In the genomic region with DNA sequence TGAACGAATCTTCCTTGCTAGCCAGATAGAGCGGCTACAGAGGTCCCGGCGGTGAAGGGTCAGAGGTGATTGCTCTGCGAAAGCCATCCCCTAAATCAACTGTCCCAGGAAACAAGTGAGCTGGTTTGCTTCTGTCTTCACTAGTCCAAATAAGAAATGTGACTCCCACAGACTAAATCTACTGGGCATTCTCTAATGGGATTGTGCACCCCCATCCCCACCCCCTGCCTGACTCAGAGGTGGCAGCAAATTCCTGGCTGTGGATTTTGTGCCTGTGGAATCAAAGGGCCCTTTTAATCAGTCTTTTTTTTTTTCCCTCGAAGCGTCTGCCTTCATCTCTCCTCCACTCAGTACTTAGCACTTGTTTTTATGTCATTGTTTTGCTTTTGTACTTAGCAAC, we compare ENCODE assay signal across 22 mouse cellular contexts. TPM values are rescaled to one million over a fixed set of nuclear protein-coding genes. Genes with fewer than 3 reads are reported as not detected.
DNase-seq lines count a peak whose midpoint lies in the region; ATAC-seq and TF ChIP-seq lines count a peak whose summit lies in the region.
"Had no signal": no experiment of that assay in that cellular context is flagged by ENCODE, and none has a peak within 500 bp of the region (broad histone marks: within the 10 kb centered on the region; RNA-seq: fewer than 3 reads in every experiment).

Gene Cntf, minus strand, starts transcription at position 325 of the 400 bp plus-strand sequence.

- H3K4me3 ChIP-seq in kidney, embryonic 16.5 days (ENCODE audit: low read length): no peak within 1 kb of the TSS
- H3K4me3 ChIP-seq in kidney, adult 2 months (ENCODE audit: insufficient read depth, low read depth, low read length): no peak within 1 kb of the TSS
- no peak within 1 kb of the TSS for H3K4me3 ChIP-seq in lung, postnatal 0 days (ENCODE audit: low read depth, low read length)
- no peak within 1 kb of the TSS for H3K4me3 ChIP-seq in midbrain, embryonic 16.5 days (ENCODE audit: low read depth, low read length)
- H3K4me3 ChIP-seq: forebrain, embryonic 12.5 days; heart, embryonic 12.5 days; hindbrain, embryonic 10.5 days; intestine, embryonic 15.5 days; limb, embryonic 12.5 days; midbrain, embryonic 12.5 days; stomach, embryonic 15.5 days had no signal

- no peak for TF ChIP-seq POLR2A in kidney, adult 2 months (IDR thresholded peaks at IDR 0.05; ENCODE audit: low read depth, low read length)

- H3K27ac ChIP-seq in kidney, embryonic 16.5 days (ENCODE audit: low read length): no peak within 1 kb of the TSS
- H3K27ac ChIP-seq in kidney, adult 2 months (ENCODE audit: insufficient read depth, low read depth, low read length): no peak within 1 kb of the TSS
- no peak within 1 kb of the TSS for H3K27ac ChIP-seq in lung, postnatal 0 days (ENCODE audit: low read length)
- H3K27ac ChIP-seq in midbrain, embryonic 16.5 days (ENCODE audit: low read length): no peak within 1 kb of the TSS
- H3K27ac ChIP-seq: forebrain, embryonic 12.5 days; hindbrain, embryonic 10.5 days; intestine, embryonic 15.5 days; limb, embryonic 12.5 days; midbrain, embryonic 12.5 days; stomach, embryonic 15.5 days had no signal

- peak; percentile 55; the same call in 1 of the 2 replicates for ATAC-seq in kidney, embryonic 16.5 days (ENCODE audit: low FRiP score, low TSS enrichment)
- ATAC-seq in lung, postnatal 0 days: no peak
- no peak for ATAC-seq in midbrain, embryonic 16.5 days
- ATAC-seq: hindbrain, embryonic 16.5 days; intestine, embryonic 15.5 days; liver, postnatal 0 days had no signal

- WGBS in kidney, embryonic 16.5 days: 38% methylated on average over 7 of the region's 7 CpGs
- 39% methylated on average over 7 of the region's 7 CpGs for WGBS in kidney, adult 2 months
- 80% methylated on average over 7 of the region's 7 CpGs for WGBS in lung, postnatal 0 days
- 58% methylated on average over 7 of the region's 7 CpGs for WGBS in midbrain, embryonic 16.5 days

- 0 out of 2 replicates have a peak, but pooled peaks cover 4% of the 10 kb centered on the region for H3K4me1 ChIP-seq in kidney, embryonic 16.5 days (ENCODE audit: insufficient read depth, low read length)
- no peaks in the 10 kb centered on the region for H3K4me1 ChIP-seq in kidney, adult 2 months (ENCODE audit: control insufficient read depth, insufficient read depth, low read length)
- no peaks in the 10 kb centered on the region for H3K4me1 ChIP-seq in lung, postnatal 0 days (ENCODE audit: insufficient read depth, low read depth, low read length)
- H3K4me1 ChIP-seq in midbrain, embryonic 16.5 days (ENCODE audit: control insufficient read depth, insufficient read depth, low read length): no peaks in the 10 kb centered on the region
- H3K4me1 ChIP-seq: heart, embryonic 12.5 days; hindbrain, embryonic 10.5 days; intestine, embryonic 15.5 days; limb, embryonic 12.5 days; stomach, embryonic 15.5 days had no signal

- no peak for TF ChIP-seq EP300 in lung, postnatal 0 days (IDR thresholded peaks at IDR 0.05)

- no peak within 1 kb of the TSS for H3K4me2 ChIP-seq in kidney, embryonic 16.5 days (replicated peaks; ENCODE audit: low read depth, low read length)
- no peak within 1 kb of the TSS for H3K4me2 ChIP-seq in lung, postnatal 0 days (replicated peaks; ENCODE audit: low read depth, low read length)
- H3K4me2 ChIP-seq in midbrain, embryonic 16.5 days (ENCODE audit: low read length): no peak within 1 kb of the TSS
- H3K4me2 ChIP-seq: forebrain, embryonic 12.5 days; heart, embryonic 12.5 days; intestine, embryonic 15.5 days; limb, embryonic 12.5 days; liver, embryonic 11.5 days; midbrain, embryonic 12.5 days; stomach, embryonic 15.5 days had no signal

- H3K27me3 ChIP-seq in kidney, embryonic 16.5 days (ENCODE audit: insufficient read depth, low read length): no peaks in the 10 kb centered on the region
- no peaks in the 10 kb centered on the region for H3K27me3 ChIP-seq in kidney, adult 2 months (replicated peaks; ENCODE audit: control insufficient read depth, insufficient read depth, low read length)
- H3K27me3 ChIP-seq in lung, postnatal 0 days (replicated peaks; ENCODE audit: insufficient read depth, low read length): no peaks in the 10 kb centered on the region
- H3K27me3 ChIP-seq in midbrain, embryonic 16.5 days (ENCODE audit: control insufficient read depth, insufficient read depth, low read depth, low read length): no peaks in the 10 kb centered on the region
- H3K27me3 ChIP-seq: forebrain, embryonic 12.5 days; heart, embryonic 12.5 days; intestine, embryonic 15.5 days; limb, embryonic 12.5 days; midbrain, embryonic 12.5 days; stomach, embryonic 15.5 days had no signal

- H3K9me3 ChIP-seq in kidney, embryonic 16.5 days (ENCODE audit: low read length): no peaks in the 10 kb centered on the region
- H3K9me3 ChIP-seq in lung, postnatal 0 days (ENCODE audit: low read length): no peaks in the 10 kb centered on the region
- H3K9me3 ChIP-seq in midbrain, embryonic 16.5 days (replicated peaks; ENCODE audit: control insufficient read depth, low read length, poor library complexity, severe bottlenecking): no peaks in the 10 kb centered on the region
- H3K9me3 ChIP-seq: forebrain, embryonic 12.5 days; heart, embryonic 12.5 days; hindbrain, embryonic 10.5 days; intestine, embryonic 15.5 days; limb, embryonic 12.5 days; midbrain, embryonic 12.5 days; stomach, embryonic 15.5 days had no signal

- no peak for TF ChIP-seq CTCF in kidney, adult 2 months (conservative IDR thresholded peaks at IDR 0.05; ENCODE audit: insufficient read depth, insufficient read length, low read depth, low read length)
- TF ChIP-seq CTCF in lung, postnatal 0 days (IDR thresholded peaks at IDR 0.05): no peak

- H3K9ac ChIP-seq in kidney, embryonic 16.5 days (replicated peaks; ENCODE audit: low read length): no peak within 1 kb of the TSS
- no peak within 1 kb of the TSS for H3K9ac ChIP-seq in lung, postnatal 0 days (replicated peaks; ENCODE audit: low read depth)
- H3K9ac ChIP-seq in midbrain, embryonic 16.5 days (ENCODE audit: low read depth, low read length): no peak within 1 kb of the TSS
- H3K9ac ChIP-seq: forebrain, embryonic 12.5 days; heart, embryonic 12.5 days; intestine, embryonic 15.5 days; limb, embryonic 12.5 days; liver, postnatal 0 days; midbrain, embryonic 12.5 days; stomach, embryonic 15.5 days had no signal

- DNase-seq in kidney, adult 2 months: no peak
- peak; percentile 19 for DNase-seq in retina, postnatal 1 day
- DNase-seq in retina, embryonic 14.5 days (ENCODE audit: low spot score): no peak
- DNase-seq in embryo, embryonic 10.5 days (ENCODE audit: low spot score): peak; percentile 24
- no peak for DNase-seq in lung, postnatal 0 days (ENCODE audit: low spot score)
- DNase-seq: adrenal gland, postnatal 25 days; cerebellum, adult 8-10 months; cerebellum, postnatal 36 days; liver, postnatal 0 days; lung, postnatal 10 days; thymus, adult 18-20 months had no signal

- H3K36me3 ChIP-seq in kidney, embryonic 16.5 days (ENCODE audit: insufficient read depth, low read length): peaks cover 55% of the 10 kb centered on the region
- H3K36me3 ChIP-seq in kidney, adult 2 months (ENCODE audit: control insufficient read depth, insufficient read depth, low read length): peaks cover 8% of the 10 kb centered on the region
- peaks cover 17% of the 10 kb centered on the region; the same call in 1 of the 2 replicates for H3K36me3 ChIP-seq in lung, postnatal 0 days (ENCODE audit: insufficient read depth, low read length)
- peaks cover 19% of the 10 kb centered on the region for H3K36me3 ChIP-seq in midbrain, embryonic 16.5 days (ENCODE audit: control insufficient read depth, insufficient read depth, low read length)

RNA-seq across cellular contexts. Expression of gene Cntf, which starts in this region (rescaled TPM):
- polyA plus RNA-seq in kidney, embryonic 16.5 days (2015; fragmentation: Nextera tagmentation; extraction: Ambion mirVana): 2.6 TPM in 2 replicates
- 2.9 and 3.6 TPM in 2 replicates for polyA plus RNA-seq in kidney, adult 2 months (2012; rRNA removed)
- 0.91 and 0.93 TPM in 2 replicates for polyA plus RNA-seq in lung, postnatal 0 days (2015; fragmentation: Nextera tagmentation; extraction: Ambion mirVana)
- polyA plus RNA-seq in midbrain, embryonic 16.5 days (2015; fragmentation: Nextera tagmentation; extraction: Ambion mirVana): 1.4 and 2.0 TPM in 2 replicates

Comparison
In these comparisons a context has a peak if more than half of its experiments do, and no peak if none do; other contexts are left out.
1. DNase-seq: peak in retina, postnatal 1 day (single experiment) and embryo, embryonic 10.5 days (single experiment); none in kidney, adult 2 months (single experiment), retina, embryonic 14.5 days (single experiment) and lung, postnatal 0 days (single experiment).